Mouse (Mus musculus) spleen, postnatal 36 days (tissue): ENCODE measurements around the gene Rgl1.

Experiments
- DNase-seq, 2 experiments: peaks; one replicate each; pipeline ENCODE4 v3.0.0; 2022; ENCODE audit warnings: low spot score in 2 of 2, mixed read lengths in 1 of 2

The Rgl1 gene

DNA sequence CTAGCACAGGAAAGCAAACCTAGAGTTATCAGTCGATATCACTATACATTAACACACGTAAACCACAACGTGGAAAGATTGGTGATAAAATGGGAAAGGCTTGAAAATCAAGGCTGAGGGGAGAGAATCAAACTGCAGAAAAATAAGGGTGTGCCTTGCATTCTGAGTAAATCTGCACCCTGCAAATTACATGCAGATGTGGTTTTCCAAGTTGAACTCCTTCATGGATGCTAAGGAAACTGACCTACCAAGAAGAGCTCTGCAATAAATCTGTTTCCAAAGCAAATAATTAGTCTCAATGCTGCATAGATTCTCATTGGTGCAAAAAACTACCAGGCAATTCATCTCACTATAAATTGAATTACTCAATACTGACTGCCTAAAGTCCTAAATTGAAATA lies 178.7 kb downstream of the Rgl1 start:
- DNase-seq = no peak

DNA sequence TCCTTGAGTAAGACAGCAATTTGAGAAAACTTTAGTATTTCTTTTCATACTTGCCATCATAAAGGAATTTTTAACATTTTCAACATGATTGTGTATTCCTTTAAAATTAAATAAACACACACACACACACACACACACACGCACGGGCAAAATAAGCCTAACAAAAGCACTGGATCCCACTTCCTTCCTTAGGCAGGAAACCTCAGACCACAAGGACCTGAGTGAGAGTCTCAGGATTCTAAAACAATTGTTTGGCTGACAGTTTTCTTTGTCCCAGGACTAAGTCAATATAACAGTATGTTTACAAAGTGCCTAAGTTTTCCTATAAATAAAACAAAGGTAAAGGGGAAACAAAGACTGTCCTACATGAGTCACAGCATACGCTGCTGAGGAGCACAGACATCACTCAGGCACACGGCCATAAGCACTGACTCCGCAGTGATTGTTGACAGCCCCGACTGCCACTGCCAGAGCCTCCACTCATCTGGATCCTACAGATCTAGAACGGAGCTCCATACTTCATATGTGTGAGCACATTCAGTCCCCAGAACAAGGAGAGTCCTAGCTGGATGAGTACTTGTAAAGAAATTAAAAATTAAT lies 180.7 kb downstream of the Rgl1 start:
- no peak for DNase-seq

DNA sequence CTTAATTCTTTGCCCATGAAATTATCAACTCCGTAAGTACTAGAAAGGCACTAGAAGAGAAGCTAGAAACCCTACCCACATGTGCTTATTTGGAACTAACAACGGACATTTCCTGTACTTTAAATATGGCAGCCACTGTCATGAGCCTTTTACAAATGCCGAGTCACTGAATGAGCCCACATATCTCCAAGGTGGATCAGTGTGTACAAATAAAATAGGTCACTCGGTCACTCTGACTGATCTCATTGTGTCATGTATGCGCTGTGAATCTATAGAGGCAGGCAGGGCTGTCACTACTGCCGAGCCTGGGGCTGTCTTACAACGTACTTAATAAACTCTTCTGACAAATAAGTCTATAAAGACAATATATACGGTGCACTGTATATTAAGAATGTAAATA lies 181.2 kb downstream of the Rgl1 start:
- DNase-seq = no peak

DNA sequence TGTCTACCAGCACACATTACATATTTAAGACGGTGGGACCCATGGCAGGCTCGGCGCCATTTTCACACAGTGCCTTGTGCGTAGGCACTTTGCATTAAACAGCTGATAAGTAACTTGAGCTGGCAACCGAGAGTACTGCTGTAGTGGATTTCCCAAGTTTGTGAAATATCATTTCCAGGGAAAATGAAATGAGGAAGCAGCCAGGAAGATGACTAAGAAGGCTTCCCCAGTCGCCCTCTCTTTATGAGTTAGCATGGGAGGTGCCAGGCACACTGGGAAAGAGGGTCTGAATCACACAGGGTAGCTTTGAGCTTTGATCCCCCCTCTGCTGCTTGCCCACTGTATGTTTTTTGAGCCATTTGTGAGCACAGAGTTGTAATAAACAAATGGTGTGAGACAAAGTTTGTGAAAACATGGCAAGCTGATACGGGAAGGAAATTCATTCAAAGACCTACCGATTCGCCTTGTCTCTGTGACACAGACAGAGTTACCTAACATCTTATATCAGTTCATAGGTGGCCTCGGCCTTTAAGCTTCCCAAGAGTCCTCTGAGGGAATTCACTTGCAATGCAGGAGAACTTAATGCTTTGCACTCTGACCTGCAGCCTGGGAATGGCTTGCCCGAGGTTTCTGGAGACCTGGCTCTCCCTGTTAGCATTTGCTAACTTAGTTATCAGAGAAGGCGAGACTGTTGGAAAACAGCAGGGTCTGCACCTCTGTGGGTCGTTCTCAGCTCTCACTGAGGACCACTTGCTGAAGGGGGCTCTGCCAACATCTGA lies 184.8 kb downstream of the Rgl1 start:
- no peak for DNase-seq

DNA sequence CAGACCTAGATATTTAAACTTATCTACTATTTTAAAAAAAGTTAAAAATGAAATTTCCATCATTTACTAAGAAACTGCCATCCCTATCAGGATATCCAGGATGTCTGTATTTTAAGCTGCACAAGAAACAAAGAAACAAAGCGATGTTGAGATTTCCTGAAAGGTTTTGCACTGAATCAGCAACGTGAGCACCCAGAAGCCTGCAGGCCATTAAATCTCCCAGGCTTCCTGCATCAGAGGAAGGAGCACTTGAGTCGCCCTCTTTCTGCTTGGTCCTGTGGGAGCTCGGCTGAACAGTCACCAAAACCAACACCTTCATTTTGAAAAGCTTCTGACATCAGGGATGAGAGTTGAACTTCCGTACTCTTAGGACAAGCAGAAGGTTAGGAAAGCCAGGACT lies 187.2 kb downstream of the Rgl1 start:
- DNase-seq = no peak

DNA sequence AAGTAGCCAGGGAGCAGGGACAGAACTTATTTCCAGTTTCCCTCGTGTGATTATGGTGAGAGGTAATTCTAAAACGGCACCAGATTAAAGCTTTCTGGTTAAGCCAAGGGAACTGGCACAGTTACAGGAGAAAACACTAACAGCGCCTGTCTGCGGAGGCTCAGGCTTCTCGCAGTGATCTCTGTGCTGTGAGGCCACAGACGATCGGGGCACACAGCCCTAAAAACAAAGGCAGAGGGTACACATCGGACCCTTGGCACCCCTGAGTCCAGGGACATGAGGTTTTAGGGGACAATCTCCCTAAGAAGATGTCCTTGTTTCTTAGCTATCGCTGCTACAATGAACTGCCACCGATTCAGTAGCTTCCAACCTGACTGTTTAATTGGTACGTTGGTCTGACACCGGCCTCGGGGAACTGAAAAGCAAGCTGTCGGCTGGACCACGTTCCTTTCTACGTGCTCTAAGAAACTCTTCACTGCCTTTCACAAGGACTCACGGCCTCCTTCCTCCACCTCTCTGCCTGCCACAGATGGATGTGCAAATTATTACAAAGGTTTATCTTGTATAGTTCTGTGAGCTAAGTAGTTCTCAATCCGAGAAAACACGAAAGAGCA lies 187.9 kb downstream of the Rgl1 start:
- DNase-seq = no peak

DNA sequence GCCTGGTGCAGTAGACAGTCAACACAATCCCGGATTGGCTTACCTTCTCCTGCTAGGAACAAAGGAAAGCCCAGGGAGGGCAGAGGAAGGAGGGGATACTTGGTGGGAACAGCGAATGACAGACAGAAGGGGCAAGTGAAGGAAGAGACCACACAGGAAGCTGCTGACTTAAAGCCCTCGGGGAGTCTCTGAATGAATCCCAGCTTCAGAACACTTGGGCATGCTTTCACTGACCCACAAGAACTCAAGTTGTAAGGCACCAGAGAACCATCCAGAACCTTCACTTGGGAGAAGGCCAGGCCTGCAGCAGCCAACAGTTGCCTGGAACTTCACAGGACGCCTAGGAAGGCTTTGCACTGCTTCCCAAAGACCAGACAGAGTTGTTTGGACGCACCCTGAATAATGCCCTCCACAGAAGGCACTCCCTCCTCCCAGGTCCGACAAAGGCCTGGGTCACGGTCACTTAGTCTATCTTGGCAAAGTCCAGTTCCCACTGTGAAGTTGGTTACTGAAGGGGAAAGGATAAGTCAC lies 189.5 kb downstream of the Rgl1 start:
- no peak for DNase-seq

DNA sequence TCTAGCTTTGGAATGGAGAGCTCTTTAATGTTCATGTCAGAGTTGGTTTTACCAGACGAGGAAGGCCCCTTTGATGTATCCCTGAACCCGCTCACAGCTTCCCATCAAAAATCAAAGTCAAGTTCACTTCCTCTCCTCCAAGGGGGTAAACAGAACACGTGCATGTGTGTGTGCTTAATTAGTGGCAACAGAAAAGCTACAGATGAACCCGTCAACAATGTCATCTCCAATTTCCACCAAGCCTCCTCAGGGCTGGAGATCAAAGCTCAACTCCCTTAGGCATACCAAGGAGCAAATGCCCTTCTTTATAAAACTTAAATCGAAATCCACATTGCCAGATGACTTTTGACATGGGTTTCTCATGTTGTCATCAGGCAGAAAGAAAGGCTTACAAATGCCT lies 191.1 kb downstream of the Rgl1 start:
- no peak for DNase-seq

DNA sequence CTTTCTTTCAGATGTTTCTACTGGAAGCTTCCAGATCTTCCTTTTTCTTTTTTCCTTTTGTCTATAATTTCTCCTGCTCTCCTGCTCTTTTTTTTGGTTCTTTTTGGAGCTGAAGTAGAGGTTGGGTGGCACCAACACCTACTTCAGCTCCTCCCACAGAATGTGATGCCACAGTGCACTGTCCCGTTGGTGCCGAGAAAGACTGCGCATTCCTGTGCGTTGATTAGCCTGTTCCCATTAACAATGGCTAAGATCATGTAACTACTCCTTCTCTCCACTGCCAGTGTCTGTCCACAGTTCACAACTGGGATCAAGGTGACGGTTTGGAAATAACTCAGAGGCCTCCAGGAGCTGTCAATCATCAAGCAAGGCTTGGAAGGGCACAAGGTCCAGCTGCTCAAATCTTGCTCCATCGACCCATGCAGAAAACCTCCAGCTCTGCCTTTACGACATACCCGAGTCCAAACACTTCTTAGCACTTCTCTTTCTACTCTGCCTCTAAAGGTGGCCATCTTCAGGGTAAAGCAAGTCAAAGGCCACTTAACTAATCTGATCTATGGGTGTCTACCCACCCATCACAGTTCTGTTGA lies 192.6 kb downstream of the Rgl1 start:
- DNase-seq = no peak

DNA sequence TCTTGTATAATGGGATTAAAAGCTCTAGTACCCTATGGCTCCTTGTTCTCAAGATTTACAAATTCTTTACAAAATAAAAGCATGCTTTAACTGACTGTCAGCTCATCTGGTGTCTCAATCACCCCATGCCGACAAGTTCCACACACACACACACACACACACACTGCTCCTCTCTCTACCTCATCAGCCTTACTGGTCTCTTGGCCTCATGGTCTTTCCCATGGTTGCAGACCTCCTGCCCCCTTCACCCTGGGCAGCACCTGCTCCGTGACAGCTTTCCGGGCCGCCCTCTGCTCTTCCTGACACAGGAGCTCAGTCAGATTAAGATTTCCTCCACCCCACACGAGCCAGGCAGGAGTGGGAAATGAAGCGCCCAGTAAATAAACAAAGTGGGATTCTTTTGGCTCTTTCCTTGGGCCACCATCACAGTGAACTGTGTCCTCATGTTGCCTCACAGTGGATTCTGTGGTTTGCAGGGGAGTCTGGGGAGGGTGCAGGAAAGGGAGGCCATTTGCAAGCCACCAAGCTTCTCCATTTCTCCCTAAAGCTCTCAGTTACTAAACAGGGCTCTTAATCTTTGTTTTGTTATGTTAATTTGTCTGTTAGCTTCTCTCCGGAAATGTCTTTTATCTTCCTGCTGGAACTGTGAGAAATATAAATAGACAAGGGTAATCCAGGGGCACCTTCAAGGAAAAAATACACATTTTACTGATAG lies 193.2 kb downstream of the Rgl1 start:
- DNase-seq = no peak

DNA sequence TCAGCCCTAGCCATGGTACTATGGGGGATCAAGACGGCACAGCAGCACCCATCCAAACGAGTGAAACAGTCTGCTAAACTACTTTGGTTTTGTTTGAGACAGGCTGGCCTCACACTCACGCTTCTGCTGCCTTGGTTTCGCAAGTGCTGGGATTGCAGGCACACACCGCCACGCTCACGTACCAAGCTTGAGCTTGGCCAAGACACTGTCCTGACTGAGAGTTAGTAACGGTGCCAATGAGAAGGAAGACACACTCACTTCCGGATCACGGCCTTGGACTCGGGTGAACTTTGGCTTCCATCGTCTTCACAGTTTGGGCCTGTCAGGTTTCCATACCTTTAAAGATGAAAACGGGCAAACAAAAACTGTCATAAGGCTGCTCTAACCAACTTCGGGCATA lies 194.8 kb downstream of the Rgl1 start:
- DNase-seq = no peak

DNA sequence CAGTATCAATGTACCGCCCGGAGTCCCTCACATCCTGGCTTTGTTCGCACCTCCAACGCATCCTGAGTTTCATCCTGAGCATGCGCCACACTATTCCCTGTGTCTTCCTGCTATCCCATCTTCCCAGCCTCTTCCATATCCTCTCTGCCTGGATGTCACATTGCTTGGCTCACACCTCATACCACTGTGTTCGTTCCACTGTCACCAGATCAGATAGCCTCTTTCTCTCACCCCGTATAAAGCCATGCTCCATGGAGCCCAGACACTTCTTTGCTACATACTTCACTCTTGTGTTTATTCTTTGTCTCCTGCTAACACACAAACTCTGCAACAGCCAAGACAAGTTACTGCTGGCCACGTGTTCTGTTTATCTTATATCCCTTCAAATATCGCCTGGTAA lies 195.5 kb downstream of the Rgl1 start:
- DNase-seq = no peak

DNA sequence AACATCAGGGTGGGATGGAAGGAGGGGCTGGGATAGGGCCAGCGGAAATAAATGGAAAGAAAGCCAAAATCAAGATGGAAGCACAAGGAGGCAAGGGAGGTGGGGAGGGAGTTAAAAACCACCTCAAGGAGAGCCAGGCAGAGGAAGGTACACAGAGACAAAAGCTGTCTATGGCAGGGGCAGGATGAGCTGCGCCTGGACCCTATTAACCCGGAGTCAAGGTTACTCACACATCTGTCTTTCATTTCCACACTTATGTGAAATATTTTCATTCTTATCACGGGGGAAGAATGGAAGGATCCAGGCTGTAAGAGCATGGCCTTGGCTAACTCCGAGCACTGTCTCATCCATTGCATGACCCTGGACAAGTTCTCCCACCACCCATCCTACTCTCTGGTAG lies 202.9 kb downstream of the Rgl1 start:
- no peak for DNase-seq

DNA sequence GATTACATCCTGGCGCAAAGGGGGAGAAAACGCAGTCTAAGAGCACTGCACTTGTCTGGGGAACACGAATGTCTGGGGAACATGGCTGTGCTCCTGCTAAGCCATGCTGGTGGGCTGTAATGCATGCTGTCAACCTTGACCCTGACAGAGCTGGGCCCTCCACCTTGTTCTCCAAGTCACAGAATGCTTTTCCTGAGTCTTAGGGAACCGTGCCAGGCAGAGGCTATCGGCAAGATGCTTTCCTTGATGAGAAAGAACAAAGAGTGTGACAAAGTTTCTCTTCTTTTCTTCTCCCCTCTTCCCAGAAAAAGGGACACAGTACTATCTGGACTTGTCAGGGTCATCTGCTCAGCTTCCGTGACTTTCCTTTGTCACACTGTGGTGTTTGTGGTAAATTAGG lies 203.3 kb downstream of the Rgl1 start:
- DNase-seq = no peak

DNA sequence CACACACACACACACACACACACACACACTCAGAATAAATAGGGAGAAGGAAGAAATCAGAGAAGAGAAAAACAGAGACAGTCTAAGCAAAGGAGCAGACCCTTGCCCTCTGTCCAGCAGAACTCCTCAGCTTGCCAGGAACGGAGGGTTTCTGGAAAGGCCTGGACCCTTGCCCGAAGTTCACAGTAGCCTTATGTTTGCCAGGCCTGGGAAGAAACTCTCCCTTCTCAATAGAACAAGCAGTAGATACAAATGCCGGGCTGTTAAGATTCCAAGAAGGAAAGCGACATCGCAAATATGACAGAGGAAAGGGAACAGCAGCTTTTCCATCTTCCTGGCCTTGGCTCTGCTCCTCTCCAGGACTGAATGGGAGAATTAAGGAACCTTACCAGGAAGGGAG lies 205.7 kb downstream of the Rgl1 start:
- DNase-seq = no peak

DNA sequence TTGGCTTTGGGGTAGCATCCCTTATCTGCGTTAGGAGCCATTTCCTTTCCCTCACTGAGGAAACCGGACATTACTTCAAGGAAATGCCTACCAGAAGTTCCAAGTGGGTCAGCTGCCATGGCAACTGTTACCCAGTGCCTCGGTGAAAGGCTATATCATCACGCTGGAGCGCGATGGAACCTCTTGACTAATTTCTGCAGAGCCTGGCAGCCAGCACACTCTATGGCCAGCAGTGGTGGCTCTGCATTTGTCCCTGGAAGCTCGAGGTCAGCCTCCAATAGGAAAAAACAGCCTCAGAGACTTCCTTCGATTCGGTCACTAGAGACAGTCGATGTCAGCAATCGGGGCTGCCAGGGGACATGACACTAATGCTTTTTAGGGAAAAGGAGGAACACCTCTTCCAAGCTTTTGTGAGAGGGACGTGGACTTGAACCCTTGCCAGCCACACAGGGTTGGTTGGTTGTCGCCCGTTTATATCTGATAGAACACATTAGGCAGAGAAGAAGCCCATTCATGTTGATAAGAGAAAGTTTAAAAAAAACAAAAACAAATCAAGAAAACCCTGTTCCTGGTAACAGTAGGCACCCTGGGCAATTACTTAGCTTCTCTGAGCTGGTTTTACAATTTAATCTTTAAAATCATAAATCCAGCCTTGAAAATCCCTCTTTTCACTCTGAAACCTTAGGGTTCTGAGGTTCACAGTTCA lies 209.4 kb downstream of the Rgl1 start:
- no peak for DNase-seq

DNA sequence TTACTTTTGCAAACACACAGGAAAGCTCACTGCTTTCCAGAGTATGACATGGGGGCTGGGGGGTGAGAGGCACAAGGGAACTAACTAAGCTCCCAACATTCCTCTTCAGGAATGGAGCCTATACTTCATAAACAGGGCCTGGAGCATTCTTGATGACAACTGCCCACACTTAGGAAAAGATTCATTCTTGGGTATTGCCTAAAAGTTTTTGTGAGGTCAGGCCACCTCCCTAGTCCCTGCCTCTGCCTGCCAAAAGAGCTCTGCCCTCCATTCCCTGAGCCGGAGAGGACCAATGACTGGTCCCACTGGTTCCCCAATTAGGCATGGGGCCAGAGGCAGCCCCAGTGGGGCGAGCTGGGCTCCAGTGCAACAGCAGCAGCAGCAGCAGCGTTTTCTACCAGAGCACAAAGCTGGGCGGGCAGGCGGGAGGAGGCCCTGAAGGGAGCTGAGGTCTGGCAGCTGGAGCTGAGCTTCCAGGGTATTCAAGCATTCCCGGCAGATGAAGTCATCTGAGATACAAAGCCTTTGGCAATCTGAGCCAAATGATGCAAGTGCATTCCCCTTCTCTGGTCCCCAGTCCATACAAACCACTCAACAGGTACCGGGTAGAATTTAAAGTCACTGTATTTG lies 210.1 kb downstream of the Rgl1 start:
- peak in 1 of 2 experiments; percentile 13 for DNase-seq

DNA sequence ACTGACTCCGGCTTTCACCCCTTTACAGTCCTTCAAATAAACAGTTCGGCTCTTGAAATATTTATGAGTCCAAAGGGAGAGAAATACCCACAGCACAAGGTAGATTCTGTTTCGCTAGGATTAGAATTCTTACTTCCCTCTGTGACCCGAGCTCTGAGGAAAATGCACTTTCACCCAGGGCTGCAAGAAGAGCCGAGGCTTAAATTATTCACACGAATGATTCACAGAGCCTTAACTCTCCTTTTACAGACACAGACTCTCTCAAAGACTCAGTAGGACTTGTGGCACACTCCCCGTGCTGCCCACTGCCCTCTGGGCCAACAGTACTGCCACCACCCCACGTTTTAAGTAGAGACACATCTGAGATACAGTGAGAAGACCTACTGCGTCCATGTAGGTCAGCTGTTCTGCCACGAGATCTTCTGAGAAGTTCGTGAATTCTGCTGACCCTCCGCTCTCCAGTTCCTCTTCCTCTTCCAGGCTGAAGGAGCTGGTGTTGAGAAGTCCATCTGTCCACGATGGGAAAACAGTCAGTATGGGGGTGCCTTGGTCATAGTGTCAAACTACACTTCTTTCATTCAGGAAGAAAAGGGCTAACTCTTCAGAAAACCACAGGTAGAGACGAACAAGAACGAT lies 212.1 kb downstream of the Rgl1 start:
- peak in 1 of 2 experiments; percentile 11 for DNase-seq

DNA sequence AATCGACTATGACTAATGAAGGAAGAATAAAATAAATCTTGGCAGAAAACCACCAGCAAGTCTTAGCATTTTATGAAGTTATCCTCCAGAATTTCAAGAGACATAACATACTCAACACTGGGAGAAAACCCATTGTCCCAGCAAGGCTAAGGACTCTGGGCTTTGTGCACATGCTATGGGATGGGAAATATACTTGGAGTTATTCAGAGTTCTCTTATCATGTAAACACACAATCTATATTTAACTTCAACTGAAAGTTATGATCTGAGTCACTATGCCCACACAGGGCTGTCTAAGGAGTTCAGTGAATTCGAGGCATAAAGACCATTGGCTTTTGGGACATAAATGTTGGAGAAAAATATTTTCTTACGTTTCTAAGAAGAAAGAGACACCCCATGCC lies 215.2 kb downstream of the Rgl1 start:
- DNase-seq = no peak

DNA sequence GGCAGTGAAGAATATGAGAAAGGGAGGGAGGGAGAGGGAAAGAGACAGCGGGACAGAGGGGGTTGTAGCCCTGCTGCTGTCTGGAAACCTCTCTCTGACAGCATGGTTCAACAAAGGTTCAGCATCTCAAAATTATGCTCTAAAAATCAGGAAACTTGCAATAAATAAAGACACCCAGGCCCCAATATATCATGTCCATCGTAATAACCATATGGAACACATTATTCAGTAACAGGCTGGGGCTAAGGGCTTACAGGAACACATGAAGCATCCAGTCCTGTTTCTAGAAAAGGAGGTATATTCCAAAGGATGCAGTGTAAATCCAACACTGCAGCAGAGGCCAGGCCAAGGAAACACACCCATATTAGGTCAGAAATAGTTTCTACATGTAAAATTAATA lies 215.6 kb downstream of the Rgl1 start:
- DNase-seq = no peak
